Mouse (Mus musculus) liver, adult (tissue): ENCODE measurements around the gene Rad9a.

ENCODE experiments used
- GATA4 ChIP-seq: IDR thresholded peaks from 2 replicates; pipeline ENCODE4 v1.6.1; 2014; ENCODE audit warnings: mild to moderate bottlenecking, low read length; ENCODE audit not compliant: insufficient replicate concordance

Gene Rad9a

GRCm38 (mm10) chr19:4164100-4164499, 37.4 kb downstream of the Rad9a start:
- no peak for TF ChIP-seq GATA4

GRCm38 (mm10) chr19:4163543-4163887, 37.9 kb downstream of the Rad9a start:
- no peak for TF ChIP-seq GATA4

- TF ChIP-seq GATA4: no peak; the same call in 1 of the 2 replicates
Measured at GRCm38 (mm10) chr19:4162646-4163542, 38.6 kb downstream of the Rad9a start, which contains the start of gene Rps6kb2. Rps6kb2 (minus strand) TSS chr19:4163354.

GRCm38 (mm10) chr19:4159049-4159448, 42.4 kb downstream of the Rad9a start:
- TF ChIP-seq GATA4: no peak

GRCm38 (mm10) chr19:4156771-4157170, 44.7 kb downstream of the Rad9a start:
- no peak for TF ChIP-seq GATA4

GRCm38 (mm10) chr19:4156073-4156579, 45.3 kb downstream of the Rad9a start:
- TF ChIP-seq GATA4: no peak

- no peak for TF ChIP-seq GATA4
Measured at GRCm38 (mm10) chr19:4155223-4156072, 46.0 kb downstream of the Rad9a start.

GRCm38 (mm10) chr19:4154437-4155222, 46.8 kb downstream of the Rad9a start:
- no peak for TF ChIP-seq GATA4

GRCm38 (mm10) chr19:4153232-4153654, 48.2 kb downstream of the Rad9a start, which contains the start of gene Ptprcap:
Ptprcap (plus strand) TSS chr19:4153604.
- TF ChIP-seq GATA4: no peak

- TF ChIP-seq GATA4: no peak
Measured at GRCm38 (mm10) chr19:4152445-4153231, 48.8 kb downstream of the Rad9a start.

GRCm38 (mm10) chr19:4151898-4152297, 49.6 kb downstream of the Rad9a start:
- TF ChIP-seq GATA4: no peak

GRCm38 (mm10) chr19:4151488-4151860, 50.0 kb downstream of the Rad9a start:
- no peak for TF ChIP-seq GATA4

GRCm38 (mm10) chr19:4150567-4151487, 50.6 kb downstream of the Rad9a start:
- no peak for TF ChIP-seq GATA4
